Mouse (Mus musculus) 3134 (cell line): ENCODE measurements around the gene Atp8b2.

Experiments
- DNase-seq: peaks from one replicate; pipeline ENCODE4 v3.0.0-alpha.2; 2011; ENCODE audit warnings: low spot score; ENCODE audit not compliant: insufficient read length; ENCODE audit errors: extremely low read depth

The Atp8b2 gene

GRCm38 (mm10) chr3:89960469-89960868, 2.8 kb downstream of the Atp8b2 start:
- DNase-seq = peak; percentile 93

GRCm38 (mm10) chr3:89959435-89959834, 3.9 kb downstream of the Atp8b2 start:
- DNase-seq = no peak

GRCm38 (mm10) chr3:89957880-89958279, 5.4 kb downstream of the Atp8b2 start:
- no peak for DNase-seq

GRCm38 (mm10) chr3:89956177-89956971, 6.9 kb downstream of the Atp8b2 start:
- no peak for DNase-seq

GRCm38 (mm10) chr3:89953420-89953819, 9.9 kb downstream of the Atp8b2 start:
- DNase-seq = peak; percentile 43

GRCm38 (mm10) chr3:89948655-89949054, 14.7 kb downstream of the Atp8b2 start:
- no peak for DNase-seq

- no peak for DNase-seq
Measured at GRCm38 (mm10) chr3:89948021-89948420, 15.3 kb downstream of the Atp8b2 start.

- DNase-seq = no peak
Measured at GRCm38 (mm10) chr3:89945026-89945425, 18.3 kb downstream of the Atp8b2 start.

- DNase-seq = no peak
Measured at GRCm38 (mm10) chr3:89942894-89943293, 20.4 kb downstream of the Atp8b2 start.

- DNase-seq = no peak
Measured at GRCm38 (mm10) chr3:89936495-89936894, 26.8 kb downstream of the Atp8b2 start.

- DNase-seq = no peak
Measured at GRCm38 (mm10) chr3:89932925-89933324, 30.4 kb downstream of the Atp8b2 start.

GRCm38 (mm10) chr3:89928956-89929355, 34.4 kb downstream of the Atp8b2 start:
- DNase-seq = peak; percentile 53

- no peak for DNase-seq
Measured at GRCm38 (mm10) chr3:89926440-89926839, 36.9 kb downstream of the Atp8b2 start.

- DNase-seq = no peak
Measured at GRCm38 (mm10) chr3:89920711-89921110, 42.6 kb downstream of the Atp8b2 start.

- DNase-seq = no peak
Measured at GRCm38 (mm10) chr3:89917408-89917807, 45.9 kb downstream of the Atp8b2 start.

- DNase-seq = no peak
Measured at GRCm38 (mm10) chr3:89916622-89917021, 46.7 kb downstream of the Atp8b2 start.

GRCm38 (mm10) chr3:89914700-89915099, 48.6 kb downstream of the Atp8b2 start:
- no peak for DNase-seq

- peak; percentile 91 for DNase-seq
Measured at GRCm38 (mm10) chr3:89912543-89913391, 50.5 kb downstream of the Atp8b2 start, which contains the start of gene Il6ra. Il6ra (minus strand) TSS chr3:89913196.

GRCm38 (mm10) chr3:89912108-89912542, 51.2 kb downstream of the Atp8b2 start:
- peak; percentile 82 for DNase-seq

GRCm38 (mm10) chr3:89911207-89911606, 52.1 kb downstream of the Atp8b2 start:
- DNase-seq = no peak

GRCm38 (mm10) chr3:89909703-89910542, 53.4 kb downstream of the Atp8b2 start:
- DNase-seq = peak; percentile 28
